Mouse (Mus musculus) MEL (cell line): Measurements from ENCODE around the gene Malsu1. TPM values are rescaled to one million over a fixed set of nuclear protein-coding genes. Genes with fewer than 3 reads are reported as not detected.

Experiments
- DNase-seq: peaks from one replicate; pipeline ENCODE4 v3.0.0; 2011; ENCODE audit warnings: low read depth, low spot score
- H3K27ac ChIP-seq: 2 replicates; pipeline ENCODE4 v1.5.1; 2012; ENCODE audit warnings: low read depth, mild to moderate bottlenecking, control low read depth, low read length, moderate library complexity; ENCODE audit not compliant: control insufficient read depth
- H3K27me3 ChIP-seq, 2 experiments: fragments of 150-350 bp in 1 of 2; sonication (generic) in 1 of 2; 2 replicates each; pipeline ENCODE4 v1.6.1; 2012; ENCODE audit warnings: low read length in 2 of 2, mild to moderate bottlenecking in 2 of 2, improper control_type of control experiment in 1 of 2, moderate library complexity in 1 of 2; ENCODE audit not compliant: insufficient read depth in 2 of 2, control insufficient read depth in 1 of 2
- H3K36me3 ChIP-seq, 2 experiments: 2 replicates each; pipeline ENCODE4 v1.6.1; 2012 to 2014; ENCODE audit warnings: low read length in 2 of 2, improper control_type of control experiment in 1 of 2, inconsistent platforms in 1 of 2, mild to moderate bottlenecking in 1 of 2; ENCODE audit not compliant: insufficient read depth in 2 of 2, control insufficient read depth in 1 of 2
- H3K4me1 ChIP-seq, 2 experiments: fragments of 150-350 bp in 1 of 2; sonication (generic) in 1 of 2; 2 replicates each; pipeline ENCODE4 v1.6.1; 2012; ENCODE audit warnings: low read length in 2 of 2, improper control_type of control experiment in 1 of 2, mild to moderate bottlenecking in 1 of 2; ENCODE audit not compliant: insufficient read depth in 2 of 2, control insufficient read depth in 1 of 2
- H3K4me3 ChIP-seq, 2 experiments: fragments of 150-350 bp in 1 of 2; sonication (generic) in 1 of 2; 2 replicates each; pipeline ENCODE4 v1.5.1; 2012; ENCODE audit warnings: low read depth in 2 of 2, low read length in 2 of 2, mild to moderate bottlenecking in 2 of 2, moderate library complexity in 2 of 2, control low read depth in 1 of 2, improper control_type of control experiment in 1 of 2; ENCODE audit not compliant: control insufficient read depth in 1 of 2, insufficient read depth in 1 of 2
- H3K79me2 ChIP-seq: 2 replicates; pipeline ENCODE4 v1.6.1; 2012; ENCODE audit warnings: mild to moderate bottlenecking, low read length, moderate library complexity; ENCODE audit not compliant: control insufficient read depth, poor library complexity, insufficient read depth
- H3K9ac ChIP-seq: 2 replicates; pipeline ENCODE4 v1.6.1; 2012; ENCODE audit warnings: low read depth, mild to moderate bottlenecking, control low read depth, low read length, moderate library complexity; ENCODE audit not compliant: control insufficient read depth, poor library complexity, severe bottlenecking
- H3K9me3 ChIP-seq: fragments of 150-350 bp; sonication (generic); replicated peaks from 2 replicates; pipeline ENCODE4 v1.6.1; 2012; ENCODE audit warnings: mild to moderate bottlenecking, low read length, improper control_type of control experiment, moderate library complexity; ENCODE audit not compliant: insufficient read depth
- BHLHE40 ChIP-seq: IDR thresholded peaks from 2 replicates; pipeline ENCODE4 v1.6.1; 2012; ENCODE audit warnings: low read depth, mild to moderate bottlenecking, inconsistent platforms, low read length, improper control_type of control experiment, borderline replicate concordance
- CHD1 ChIP-seq: IDR thresholded peaks from 2 replicates; pipeline ENCODE4 v1.6.1; 2012; ENCODE audit warnings: low read depth, mild to moderate bottlenecking, inconsistent platforms, low read length, improper control_type of control experiment
- CTCF ChIP-seq, 3 experiments: IDR thresholded peaks in 2 of 3; conservative IDR thresholded peaks in 1 of 3; 2 replicates each; pipeline ENCODE4 v1.5.1; 2011 to 2012; ENCODE audit warnings: low read length in 3 of 3, low read depth in 2 of 3, mild to moderate bottlenecking in 2 of 3, improper control_type of control experiment in 1 of 3, inconsistent platforms in 1 of 3, mixed read lengths in 1 of 3, moderate library complexity in 1 of 3; ENCODE audit not compliant: control insufficient read depth in 1 of 3, insufficient read depth in 1 of 3, poor library complexity in 1 of 3, severe bottlenecking in 1 of 3
- ELF1 ChIP-seq: IDR thresholded peaks from 2 replicates; pipeline ENCODE4 v1.6.1; 2014; ENCODE audit warnings: low read depth, mild to moderate bottlenecking, inconsistent platforms, low read length, improper control_type of control experiment, moderate library complexity
- EP300 ChIP-seq, 2 experiments: IDR thresholded peaks; 2 replicates each; pipeline ENCODE4 v1.6.1; 2011; ENCODE audit warnings: improper control_type of control experiment in 2 of 2, low read length in 2 of 2, low read depth in 1 of 2, mild to moderate bottlenecking in 1 of 2
- GATA1 ChIP-seq: IDR thresholded peaks from 2 replicates; pipeline ENCODE4 v1.6.1; 2011; ENCODE audit warnings: low read depth, low read length, improper control_type of control experiment
- HCFC1 ChIP-seq: IDR thresholded peaks from 2 replicates; pipeline ENCODE4 v1.6.1; 2012; ENCODE audit warnings: low read depth, mild to moderate bottlenecking, inconsistent platforms, low read length, improper control_type of control experiment, moderate library complexity
- JUND ChIP-seq: IDR thresholded peaks from 2 replicates; pipeline ENCODE4 v1.6.1; 2011; ENCODE audit warnings: low read depth, mild to moderate bottlenecking, improper control_type of control experiment, low read length
- MEF2A ChIP-seq: IDR thresholded peaks from 2 replicates; pipeline ENCODE4 v1.6.1; 2014; ENCODE audit warnings: low read depth, mild to moderate bottlenecking, inconsistent platforms, low read length, improper control_type of control experiment; ENCODE audit not compliant: poor library complexity, insufficient replicate concordance, severe bottlenecking; ENCODE audit errors: extremely low read depth
- MYB ChIP-seq: IDR thresholded peaks from 2 replicates; pipeline ENCODE4 v1.6.1; 2011; ENCODE audit warnings: mild to moderate bottlenecking, low read depth, low read length, improper control_type of control experiment
- NRF1 ChIP-seq: IDR thresholded peaks from 2 replicates; pipeline ENCODE4 v1.6.1; 2014; ENCODE audit warnings: low read depth, mild to moderate bottlenecking, inconsistent platforms, low read length, improper control_type of control experiment, moderate library complexity; ENCODE audit not compliant: poor library complexity, insufficient read depth, severe bottlenecking
- SIN3A ChIP-seq: IDR thresholded peaks from 2 replicates; pipeline ENCODE4 v1.6.1; 2012; ENCODE audit warnings: low read length, improper control_type of control experiment, inconsistent platforms
- TAL1 ChIP-seq: IDR thresholded peaks from 2 replicates; pipeline ENCODE4 v1.6.1; 2012; ENCODE audit warnings: mild to moderate bottlenecking, inconsistent platforms, low read length, moderate library complexity, mixed read lengths
- TBP ChIP-seq: IDR thresholded peaks from 2 replicates; pipeline ENCODE4 v1.8.0; 2011; ENCODE audit warnings: low read depth, low read length, improper control_type of control experiment
- UBTF ChIP-seq: IDR thresholded peaks from 2 replicates; pipeline ENCODE4 v1.6.1; 2012; ENCODE audit warnings: low read depth, mild to moderate bottlenecking, inconsistent platforms, low read length, improper control_type of control experiment, moderate library complexity, borderline replicate concordance; ENCODE audit not compliant: insufficient read depth
- ZKSCAN1 ChIP-seq: IDR thresholded peaks from 2 replicates; pipeline ENCODE4 v1.6.1; 2012; ENCODE audit warnings: low read depth, mild to moderate bottlenecking, inconsistent platforms, low read length, improper control_type of control experiment, moderate library complexity
- ZNF384 ChIP-seq: IDR thresholded peaks from 2 replicates; pipeline ENCODE4 v1.6.1; 2012; ENCODE audit warnings: low read depth, mild to moderate bottlenecking, inconsistent platforms, low read length, improper control_type of control experiment
- polyA plus RNA-seq, 2 experiments: library from polyadenylated mRNA; stranded (reverse) in 1 of 2; unstranded in 1 of 2; fragments of >175 nt in 1 of 2; fragments of >200 nt in 1 of 2; gene quantifications; 2 replicates each; pipeline versions ENCODE4 v1.2.1 to v1.2.4; 2012; ENCODE audit warnings: low replicate concordance in 2 of 2, low read depth in 1 of 2; ENCODE audit not compliant: insufficient read length in 2 of 2, insufficient read depth in 1 of 2, missing spikeins in 1 of 2
- total RNA-seq: library from RNA; depleted of rRNA; stranded (reverse); fragments of 300-350 nt; gene quantifications from 2 replicates; pipeline ENCODE4 v1.2.3, GENCODE M21; 2012

Malsu1 gene
- total and polyA plus RNA-seq, 3 experiments = 27.8 to 60.7 TPM; not detected in 1

GRCm38 (mm10) chr6:49055256-49055733 lies 18.3 kb upstream of the Malsu1 start:
- H3K4me3 ChIP-seq = no peak overlapping the region
- H3K36me3 ChIP-seq = no peaks in the 10 kb centered on the region
- TF ChIP-seq ZNF384 = no peak
- no peak for DNase-seq
- no peaks in the 10 kb centered on the region for H3K9me3 ChIP-seq
- no peak overlapping the region for H3K27ac ChIP-seq
- no peak overlapping the region for H3K9ac ChIP-seq
- no peaks in the 10 kb centered on the region for H3K4me1 ChIP-seq
- no peaks in the 10 kb centered on the region; a peak in 3 of 4 replicates for H3K27me3 ChIP-seq
- no peaks in the 10 kb centered on the region for H3K79me2 ChIP-seq

DNA sequence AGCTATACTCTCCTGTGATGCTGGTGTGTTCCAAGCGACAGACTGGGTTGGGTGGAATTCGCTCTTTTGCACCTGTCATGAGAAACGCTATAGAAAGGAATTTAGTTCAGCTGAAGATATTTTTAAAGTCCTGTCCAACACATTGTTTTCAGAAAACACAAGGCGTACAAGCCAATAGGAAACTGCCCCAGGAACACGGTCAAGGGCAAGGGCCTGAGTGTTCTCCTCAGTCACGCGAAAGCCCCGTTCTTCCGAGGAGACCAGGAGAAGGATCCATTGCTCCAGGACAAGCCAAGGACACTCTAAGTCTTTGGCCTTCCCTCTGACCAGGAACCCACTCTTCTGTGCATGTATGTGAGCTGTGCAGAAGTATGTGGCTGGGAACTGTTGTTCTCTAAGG lies 17.6 kb upstream of the Malsu1 start:
- Histone ChIP-seq H3K9me3 (no peaks in the 10 kb centered on the region), H3K36me3 (no peaks in the 10 kb centered on the region), H3K27ac (no peak overlapping the region), H3K79me2 (no peaks in the 10 kb centered on the region), H3K4me1 (no peaks in the 10 kb centered on the region), H3K4me3 (no peak overlapping the region), H3K27me3 (no peaks in the 10 kb centered on the region; a peak in 3 of 4 replicates), H3K9ac (no peak overlapping the region)
- DNase-seq = no peak
- TF ChIP-seq NRF1 = no peak
- TF ChIP-seq EP300 (IDR thresholded peaks at IDR 0.05; ENCODE audit: low read depth in 1 of 2, low read length in 2 of 2) = no peak
- TF ChIP-seq HCFC1 = no peak
- no peak for TF ChIP-seq GATA1
- no peak for TF ChIP-seq BHLHE40
- no peak for TF ChIP-seq UBTF
- TF ChIP-seq SIN3A = no peak
- no peak for TF ChIP-seq ZKSCAN1
- TF ChIP-seq TBP = no peak
- no peak for TF ChIP-seq CTCF (IDR thresholded peaks at IDR 0.05 in 2 of 3, conservative IDR thresholded peaks at IDR 0.05 in 1 of 3; ENCODE audit: control insufficient read depth in 1 of 3, insufficient read depth in 1 of 3, low read depth in 2 of 3, low read length in 3 of 3, poor library complexity in 1 of 3, severe bottlenecking in 1 of 3)
- no peak for TF ChIP-seq CHD1
- no peak for TF ChIP-seq TAL1
- no peak for TF ChIP-seq MEF2A
- no peak for TF ChIP-seq ELF1
- no peak for TF ChIP-seq JUND
- TF ChIP-seq MYB = no peak
